Mouse (Mus musculus) megakaryocyte, embryonic 14.5 days (primary cell): ENCODE measurements around the gene Gm14325. TPM values are rescaled to one million over a fixed set of nuclear protein-coding genes. Genes with fewer than 3 reads are reported as not detected.
"Not testable (repeated sequence)": the region's sequence is repeated elsewhere in the genome, so short reads cannot be mapped to it uniquely, and the experiment has no call there.

Experiments used
- H3K27me3 ChIP-seq: replicated peaks from 2 replicates; pipeline ENCODE3; 2012; ENCODE audit warnings: inconsistent platforms
- H3K36me3 ChIP-seq: replicated peaks from 2 replicates; pipeline ENCODE3; 2012; ENCODE audit warnings: low read length, inconsistent platforms, mixed read lengths
- H3K4me1 ChIP-seq: 2 replicates; pipeline ENCODE4 v1.6.1; 2012; ENCODE audit warnings: inconsistent platforms
- H3K4me3 ChIP-seq: replicated peaks from 2 replicates; pipeline ENCODE3; 2012; ENCODE audit warnings: moderate library complexity, mild to moderate bottlenecking, inconsistent platforms
- H3K9me3 ChIP-seq: 2 replicates; pipeline ENCODE4 v1.6.1; 2012; ENCODE audit warnings: inconsistent platforms
- polyA plus RNA-seq: library from polyadenylated mRNA; stranded (reverse); fragments of >175 nt; gene quantifications from 2 replicates; pipeline ENCODE4 v1.2.3, GENCODE M21; 2012; ENCODE audit warnings: low replicate concordance; ENCODE audit not compliant: insufficient read depth

Gene Gm14325
- 0.21 TPM in 1 of 2 replicates, not detected in the other for polyA plus RNA-seq

- not testable (repeated sequence) for H3K9me3 ChIP-seq, H3K36me3 ChIP-seq, H3K4me1 ChIP-seq, H3K27me3 ChIP-seq
- peak within 1 kb of the TSS; percentile 85 for H3K4me3 ChIP-seq
These were observed at the start of gene Gm14325 for GRCm38 (mm10) chr2:177839901-177840663. Gene Gm14325 (minus strand): TSS chr2:177840336.

- not testable (repeated sequence) for H3K9me3 ChIP-seq, H3K36me3 ChIP-seq, H3K27me3 ChIP-seq, H3K4me1 ChIP-seq, H3K4me3 ChIP-seq
These were observed 47.6 kb upstream of the Gm14325 start for GRCm38 (mm10) chr2:177887743-177888142.

GRCm38 (mm10) chr2:177862254-177862653 lies 22.1 kb upstream of the Gm14325 start:
- not testable (repeated sequence) for H3K27me3 ChIP-seq, H3K4me3 ChIP-seq, H3K9me3 ChIP-seq, H3K36me3 ChIP-seq, H3K4me1 ChIP-seq

DNA sequence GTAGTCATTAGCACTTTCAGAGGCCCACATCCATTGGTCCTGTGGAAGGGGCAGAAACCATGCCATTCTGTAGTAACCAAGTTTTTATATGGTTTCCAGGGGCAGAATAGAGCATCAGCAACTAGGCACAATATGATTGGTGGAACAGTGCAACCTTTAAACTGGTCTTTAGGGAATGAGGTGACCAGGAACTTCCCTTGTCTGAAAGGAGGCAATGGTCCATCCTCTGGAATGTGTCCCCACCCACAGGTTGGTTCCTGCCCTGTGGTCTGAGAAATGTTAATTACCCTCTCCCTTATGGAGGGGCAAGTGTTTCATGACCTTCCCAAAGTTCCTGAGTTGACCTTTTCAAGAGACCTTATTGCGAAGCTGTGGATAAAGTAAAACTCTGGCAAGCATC lies 3.5 kb upstream of the Gm14325 start:
- H3K4me3 ChIP-seq, H3K27me3 ChIP-seq, H3K9me3 ChIP-seq, H3K4me1 ChIP-seq, H3K36me3 ChIP-seq: not testable (repeated sequence)

DNA sequence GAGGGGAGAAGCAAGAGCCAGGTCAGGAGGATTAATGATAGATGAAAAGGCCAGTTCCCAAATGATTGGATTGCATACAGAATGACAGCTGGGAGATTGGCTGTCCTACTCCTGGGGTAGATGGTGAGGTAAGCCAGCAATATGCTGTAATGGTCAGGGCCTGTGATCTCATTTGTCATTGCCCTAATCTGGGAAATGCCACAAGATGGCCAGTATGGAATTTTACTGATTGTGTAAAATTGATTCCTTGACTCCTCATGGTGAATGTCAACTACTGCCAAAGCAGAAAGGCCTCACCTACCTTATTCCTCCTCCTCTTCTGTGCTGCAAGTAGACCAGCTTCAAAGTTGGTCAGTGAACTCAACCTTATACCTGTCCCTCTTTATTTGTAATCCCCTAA lies 3.4 kb downstream of the Gm14325 start:
- not testable (repeated sequence) for H3K36me3 ChIP-seq, H3K27me3 ChIP-seq, H3K4me1 ChIP-seq, H3K4me3 ChIP-seq, H3K9me3 ChIP-seq

DNA sequence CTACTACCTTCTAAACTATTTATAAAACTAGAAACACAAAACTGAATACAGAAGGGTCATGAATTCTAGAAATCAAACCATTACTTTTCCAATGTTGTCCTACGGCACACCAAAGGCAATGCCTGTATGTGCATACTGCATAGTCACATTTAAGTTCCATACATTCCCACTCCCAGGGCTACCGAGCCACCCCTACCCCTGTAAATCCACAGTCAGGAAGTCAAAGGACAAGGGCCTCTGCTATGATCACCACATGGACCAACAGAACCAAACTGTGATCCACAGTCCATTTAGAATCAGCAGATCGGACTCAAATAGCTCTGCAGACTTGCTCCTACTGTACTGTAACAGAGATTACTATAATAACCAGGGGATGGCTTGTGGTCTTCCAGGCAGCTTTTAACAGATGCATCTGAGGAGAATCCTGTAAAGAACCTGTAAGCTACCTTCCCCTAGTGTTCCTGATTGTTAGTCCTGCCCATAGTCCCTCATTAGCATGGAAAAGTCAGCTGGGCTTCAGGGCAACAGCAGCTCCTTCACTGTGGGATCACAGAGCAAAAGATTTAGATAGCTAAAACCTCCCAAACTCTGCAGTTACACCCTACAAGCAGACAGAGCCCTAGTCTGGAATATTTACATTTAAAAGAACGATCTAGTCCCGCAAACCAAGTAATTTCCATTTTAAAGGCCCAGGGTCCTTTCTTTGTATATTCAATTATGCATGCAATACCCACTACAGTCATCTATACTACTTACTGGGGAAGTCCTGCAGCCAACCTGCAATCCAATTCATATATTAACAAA lies 4.2 kb downstream of the Gm14325 start:
- H3K4me3 ChIP-seq, H3K36me3 ChIP-seq, H3K4me1 ChIP-seq, H3K27me3 ChIP-seq, H3K9me3 ChIP-seq: not testable (repeated sequence)

- H3K27me3 ChIP-seq, H3K36me3 ChIP-seq, H3K4me3 ChIP-seq, H3K4me1 ChIP-seq, H3K9me3 ChIP-seq: not testable (repeated sequence)
These were observed 18.2 kb downstream of the Gm14325 start for GRCm38 (mm10) chr2:177821952-177822351.

- not testable (repeated sequence) for H3K4me3 ChIP-seq, H3K9me3 ChIP-seq, H3K27me3 ChIP-seq, H3K4me1 ChIP-seq, H3K36me3 ChIP-seq
These were observed 34.0 kb downstream of the Gm14325 start for GRCm38 (mm10) chr2:177806170-177806569.

GRCm38 (mm10) chr2:177787351-177787750 lies 52.8 kb downstream of the Gm14325 start:
- H3K9me3 ChIP-seq, H3K4me1 ChIP-seq, H3K4me3 ChIP-seq, H3K27me3 ChIP-seq, H3K36me3 ChIP-seq: not testable (repeated sequence)

Other genes with a start within 250 kb of the Gm14325 start
- not detected in 2 replicates for gene Gm14322, start 81.0 kb downstream of the Gm14325 start, polyA plus RNA-seq
- gene Gm14327, start 56.8 kb upstream of the Gm14325 start, polyA plus RNA-seq, result not detected in 2 replicates
- not detected in 2 replicates for gene Zfp972, start 85.3 kb upstream of the Gm14325 start, polyA plus RNA-seq
- 1.6 TPM in 1 of 2 replicates, not detected in the other for gene Gm14326, start 117.0 kb upstream of the Gm14325 start, polyA plus RNA-seq
- gene Zfp971, start 182.9 kb upstream of the Gm14325 start, polyA plus RNA-seq, result 1.4 TPM in 1 of 2 replicates, not detected in the other
- gene Zfp931, start 238.1 kb upstream of the Gm14325 start, polyA plus RNA-seq, result not detected in 2 replicates